Mouse (Mus musculus) bone marrow macrophage, adult 2 months (primary cell): ENCODE measurements around the gene Kcnk10.

Experiments used
- CTCF ChIP-seq: IDR thresholded peaks from 2 replicates; pipeline ENCODE4 v1.5.1; 2012; ENCODE audit warnings: low read depth, mild to moderate bottlenecking, low read length, moderate library complexity
- POLR2A ChIP-seq: IDR thresholded peaks from 2 replicates; pipeline ENCODE4 v1.6.1; 2012; ENCODE audit warnings: mild to moderate bottlenecking, low read depth, low read length, borderline replicate concordance

DNA sequence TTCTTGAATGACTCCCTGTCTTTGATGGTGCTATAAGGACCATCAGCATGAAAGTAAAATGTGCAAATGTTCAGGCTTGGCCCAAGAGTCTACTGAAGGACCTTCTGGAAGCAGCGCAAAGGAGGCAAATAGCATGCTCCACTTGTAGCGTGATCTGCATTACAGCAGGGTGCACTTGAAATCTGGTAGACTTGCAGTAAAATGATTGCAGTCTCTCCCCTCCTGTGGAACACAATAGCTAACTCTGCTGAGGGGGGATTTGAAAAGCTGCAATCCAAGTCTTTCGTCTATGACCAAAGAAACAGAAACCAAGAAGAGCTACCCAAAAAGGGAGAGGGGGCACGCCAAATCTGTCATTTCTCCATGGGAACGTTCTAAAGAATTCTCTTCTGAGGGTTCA lies 97.1 kb downstream of the Kcnk10 start:
- no peak for TF ChIP-seq CTCF
- no peak for TF ChIP-seq POLR2A
